Mouse (Mus musculus) thymus, postnatal 10 days (tissue): ENCODE data around the gene Srebf2.

ENCODE experiments used
- DNase-seq, 2 experiments: peaks; one replicate each; pipeline ENCODE4 v3.0.0; 2021; ENCODE audit warnings: low spot score in 2 of 2

The Srebf2 gene

GRCm38 (mm10) chr15:82207504-82208219 lies 60.7 kb downstream of the Srebf2 start:
- DNase-seq = no peak

GRCm38 (mm10) chr15:82208307-82208706 lies 61.3 kb downstream of the Srebf2 start:
- no peak for DNase-seq

- DNase-seq = no peak
Measured at GRCm38 (mm10) chr15:82209295-82210050, 62.5 kb downstream of the Srebf2 start.

- no peak for DNase-seq
Measured at GRCm38 (mm10) chr15:82210801-82211200, 63.8 kb downstream of the Srebf2 start.

- no peak for DNase-seq
Measured at GRCm38 (mm10) chr15:82211281-82211680, 64.3 kb downstream of the Srebf2 start.

GRCm38 (mm10) chr15:82211911-82212751 lies 65.2 kb downstream of the Srebf2 start:
- no peak for DNase-seq

- no peak for DNase-seq
Measured at GRCm38 (mm10) chr15:82212752-82213063, 65.7 kb downstream of the Srebf2 start, which contains the start of gene Shisa8. Gene Shisa8, minus strand, starts transcription at chr15:82212815.

- no peak for DNase-seq
Measured at GRCm38 (mm10) chr15:82213222-82213621, 66.2 kb downstream of the Srebf2 start.

GRCm38 (mm10) chr15:82215332-82216046 lies 68.5 kb downstream of the Srebf2 start:
- no peak for DNase-seq

GRCm38 (mm10) chr15:82216142-82216827 lies 69.3 kb downstream of the Srebf2 start:
- no peak for DNase-seq

GRCm38 (mm10) chr15:82217039-82217438 lies 70.1 kb downstream of the Srebf2 start:
- no peak for DNase-seq

- no peak for DNase-seq
Measured at GRCm38 (mm10) chr15:82217980-82218379, 71.0 kb downstream of the Srebf2 start.

- no peak for DNase-seq
Measured at GRCm38 (mm10) chr15:82218778-82219666, 72.0 kb downstream of the Srebf2 start.

GRCm38 (mm10) chr15:82220003-82220675 lies 73.2 kb downstream of the Srebf2 start:
- DNase-seq = no peak

GRCm38 (mm10) chr15:82221104-82221860 lies 74.3 kb downstream of the Srebf2 start:
- DNase-seq = no peak

GRCm38 (mm10) chr15:82223251-82223650 lies 76.3 kb downstream of the Srebf2 start:
- DNase-seq = no peak

GRCm38 (mm10) chr15:82223657-82224601 lies 76.9 kb downstream of the Srebf2 start, which contains the start of gene Tnfrsf13c:
Gene Tnfrsf13c, minus strand, starts transcription at chr15:82224369.
- DNase-seq = peak; percentile 17 to 39
